Mouse (Mus musculus): Measurements from ENCODE around the gene Fut8.
A peak's percentile ranks its signal among the peaks of the same experiment; 100 is the strongest.

The Fut8 gene

DNA sequence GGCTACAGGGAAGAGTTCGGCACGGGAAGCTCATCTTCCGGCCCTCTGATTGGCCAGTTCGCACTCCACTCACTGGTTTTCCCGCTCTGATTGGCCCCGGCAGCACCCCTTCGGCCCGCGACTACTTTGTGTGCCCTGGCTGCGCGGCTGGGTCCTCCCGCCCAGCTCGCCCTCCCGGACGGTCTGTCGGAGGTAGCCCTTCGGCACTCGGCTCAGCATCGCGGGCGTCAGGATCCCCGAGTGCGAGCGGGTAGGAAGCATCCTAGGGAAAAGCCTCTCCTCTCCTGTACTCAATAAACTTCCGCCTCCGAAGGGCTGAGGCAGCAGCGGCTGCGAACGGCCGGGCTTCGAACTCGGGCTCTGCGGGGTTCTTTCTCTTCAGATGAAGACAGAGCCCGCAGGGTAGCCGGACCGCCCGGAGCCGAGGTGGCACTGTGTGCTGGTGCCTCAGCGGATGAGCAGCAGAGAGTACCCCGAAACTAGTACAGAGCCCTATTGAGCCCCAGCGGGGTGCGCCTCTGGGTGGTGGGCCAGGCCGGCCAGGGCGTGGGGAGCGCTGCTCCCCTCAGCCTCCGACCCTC, at the start of gene Fut8:
Gene Fut8 (plus strand): TSS at position 176 of the 581 bp plus-strand sequence.
- peak; percentile 100 for DNase-seq

DNA sequence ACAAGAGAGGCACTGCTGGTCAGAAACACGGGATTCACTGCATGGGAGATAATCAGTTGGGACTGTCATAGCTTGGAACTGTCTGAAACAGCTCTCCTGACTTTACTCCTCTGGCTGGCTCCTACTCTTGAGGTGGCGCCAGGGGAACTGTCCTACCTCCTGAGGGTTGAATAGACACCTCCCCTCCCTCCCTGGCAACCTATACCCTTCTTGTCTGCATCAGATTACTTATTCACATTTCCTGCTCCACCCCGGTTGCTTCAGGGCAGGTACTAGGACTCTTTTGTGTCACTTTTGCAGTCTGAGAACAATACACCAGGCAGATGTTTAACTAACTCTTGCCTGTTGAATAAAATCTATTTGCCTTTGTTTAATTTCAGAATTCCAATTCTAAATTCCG, 48.8 kb upstream of the Fut8 start:
- no peak for DNase-seq

DNA sequence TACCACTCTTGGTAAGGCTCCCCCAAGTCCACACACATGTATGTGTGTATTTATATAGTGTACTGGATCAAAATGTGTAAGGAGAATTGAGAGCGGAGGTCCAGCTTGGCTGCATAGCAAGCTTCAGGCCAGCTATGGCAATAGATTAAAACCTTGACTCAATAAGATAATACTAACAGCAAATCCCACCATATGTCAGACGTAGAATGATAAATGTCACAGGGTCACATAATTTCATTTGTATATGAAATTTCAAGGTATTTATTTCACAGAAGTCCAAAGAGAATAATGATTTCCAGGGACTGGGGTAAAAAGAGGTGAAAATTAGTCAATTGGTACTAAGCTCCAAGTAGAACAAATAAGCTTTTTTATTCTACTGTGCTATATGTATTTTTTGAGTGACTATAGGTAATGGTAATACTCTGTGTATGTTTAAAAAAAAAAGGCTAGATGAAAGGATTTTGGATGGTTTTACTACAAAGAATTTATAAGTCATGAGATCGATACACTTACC, 47.9 kb upstream of the Fut8 start:
- no peak for DNase-seq

DNA sequence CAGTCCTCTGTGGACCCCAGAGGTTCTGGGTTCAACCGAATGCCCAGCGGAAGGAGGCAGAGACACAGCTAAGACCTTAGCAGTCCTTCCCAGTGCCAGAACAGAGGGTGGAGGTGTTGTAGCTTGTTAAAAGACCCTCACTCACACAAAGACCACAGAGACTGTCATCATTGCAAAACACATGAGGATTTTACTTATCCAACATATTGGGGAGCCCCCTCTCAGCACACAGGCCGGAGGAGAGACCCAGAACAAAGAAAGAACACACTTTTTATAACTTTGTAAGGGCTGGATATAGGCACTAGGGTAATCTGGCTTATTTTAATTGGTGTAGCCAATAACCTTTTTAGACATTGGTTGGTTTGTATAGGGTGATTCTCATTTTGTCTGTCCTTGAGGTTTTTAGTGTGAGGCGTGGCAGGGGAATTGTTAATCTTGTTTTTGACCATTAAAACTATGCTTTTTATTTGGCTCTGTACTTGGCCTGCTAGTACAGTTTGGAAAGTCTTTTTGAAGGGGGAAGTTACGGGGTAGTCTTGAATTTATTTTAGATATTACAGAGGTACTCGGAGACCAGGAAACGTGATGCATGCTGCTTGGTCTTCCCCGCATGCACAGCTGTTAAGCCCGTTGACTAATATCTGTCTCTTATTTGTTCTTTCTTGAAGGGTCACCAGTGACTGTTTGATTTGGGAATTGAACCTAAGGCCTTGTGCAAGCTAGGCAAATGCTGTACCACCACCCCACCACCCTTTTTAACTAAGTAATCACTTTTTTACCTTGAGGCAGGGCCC, 46.2 kb upstream of the Fut8 start:
- DNase-seq = no peak

DNA sequence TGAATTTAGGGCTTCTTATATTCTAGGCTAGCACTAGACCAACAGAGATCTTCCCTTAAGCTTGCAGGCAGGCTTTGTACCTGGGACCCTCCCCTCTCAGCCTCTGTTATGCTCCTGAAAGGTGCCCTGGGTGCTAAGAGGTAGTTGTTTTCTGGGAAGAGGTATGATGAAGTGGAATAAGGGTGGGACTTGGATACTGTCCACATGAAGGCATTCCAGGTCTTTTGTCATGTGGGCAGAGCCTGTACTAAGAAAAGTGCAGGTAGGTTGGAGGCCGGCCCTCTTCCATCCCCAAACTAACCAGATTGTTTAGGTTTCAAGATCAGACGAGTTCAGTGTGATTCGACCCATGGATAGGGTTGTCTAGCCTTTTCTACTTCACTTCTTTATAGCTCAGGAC, 45.2 kb upstream of the Fut8 start:
- no peak for DNase-seq

DNA sequence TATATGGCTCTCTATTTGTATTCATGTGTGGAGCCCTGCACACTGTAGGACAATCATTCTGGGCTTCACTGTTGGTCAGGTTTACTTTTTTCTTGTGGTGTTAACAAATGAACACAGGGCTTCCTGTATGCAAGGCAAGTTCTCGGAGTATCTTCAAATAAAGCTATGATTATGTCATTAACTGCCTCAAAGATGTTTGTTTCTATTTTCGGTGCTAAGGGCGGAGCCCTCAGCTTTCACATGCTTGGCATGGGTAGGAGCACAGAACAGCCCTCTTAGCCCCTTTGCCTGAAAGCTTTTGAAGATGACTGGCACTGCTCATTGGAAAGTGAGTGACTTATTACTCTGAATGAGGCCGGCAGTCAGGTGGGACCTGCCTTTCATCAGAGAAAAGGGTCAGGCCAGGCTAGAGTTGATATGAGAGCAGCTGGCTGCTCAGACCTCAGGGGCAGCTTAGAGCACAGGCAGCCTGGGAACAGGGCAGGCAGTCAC, 44.7 kb upstream of the Fut8 start:
- DNase-seq = peak; percentile 93

DNA sequence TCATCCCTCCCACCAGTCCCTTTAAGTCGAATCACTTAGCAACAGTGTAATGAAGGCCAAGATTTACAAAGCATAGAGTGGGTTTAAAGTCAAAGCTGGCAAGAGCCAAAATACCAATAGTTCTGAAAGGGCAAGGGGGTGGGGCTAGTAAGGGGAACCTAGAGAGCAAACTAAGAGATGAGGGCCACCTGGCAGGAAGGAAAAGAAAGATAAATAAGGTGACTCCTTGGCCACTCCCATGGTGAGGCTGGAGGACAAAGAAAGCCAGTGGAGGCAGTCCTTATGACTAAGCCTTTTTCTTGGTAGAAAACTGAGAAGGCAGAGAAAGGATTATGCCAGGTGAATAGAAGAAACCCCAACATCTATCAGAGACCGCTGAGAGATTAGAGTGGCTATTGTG, 42.9 kb upstream of the Fut8 start:
- DNase-seq = no peak

DNA sequence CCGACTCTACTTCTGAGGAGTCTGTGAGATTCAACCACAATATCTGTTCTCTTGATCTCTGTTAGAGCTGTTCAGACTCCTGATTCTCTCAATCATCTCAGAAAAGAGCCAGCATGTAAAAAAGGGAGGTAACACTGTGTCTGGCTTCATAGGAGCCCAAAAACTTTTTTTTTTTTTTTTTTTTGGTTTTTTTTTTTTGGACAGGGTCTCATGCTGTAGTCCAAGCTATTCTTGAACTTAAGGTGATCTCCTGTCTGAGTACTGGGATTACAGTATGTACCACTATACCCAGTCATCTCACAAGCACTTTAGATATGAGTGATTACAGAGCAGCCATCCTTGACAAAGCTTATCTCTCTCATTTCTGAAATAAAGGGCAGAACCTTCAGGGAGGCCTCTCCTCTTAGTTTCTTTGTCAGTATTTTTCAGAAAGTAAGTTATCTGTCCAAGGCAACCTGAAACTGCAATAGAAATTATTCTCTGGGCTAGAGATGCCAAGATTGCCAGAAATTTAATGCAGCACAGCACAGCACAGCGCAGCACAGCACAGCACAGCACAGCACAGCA, 41.3 kb upstream of the Fut8 start:
- DNase-seq = no peak

DNA sequence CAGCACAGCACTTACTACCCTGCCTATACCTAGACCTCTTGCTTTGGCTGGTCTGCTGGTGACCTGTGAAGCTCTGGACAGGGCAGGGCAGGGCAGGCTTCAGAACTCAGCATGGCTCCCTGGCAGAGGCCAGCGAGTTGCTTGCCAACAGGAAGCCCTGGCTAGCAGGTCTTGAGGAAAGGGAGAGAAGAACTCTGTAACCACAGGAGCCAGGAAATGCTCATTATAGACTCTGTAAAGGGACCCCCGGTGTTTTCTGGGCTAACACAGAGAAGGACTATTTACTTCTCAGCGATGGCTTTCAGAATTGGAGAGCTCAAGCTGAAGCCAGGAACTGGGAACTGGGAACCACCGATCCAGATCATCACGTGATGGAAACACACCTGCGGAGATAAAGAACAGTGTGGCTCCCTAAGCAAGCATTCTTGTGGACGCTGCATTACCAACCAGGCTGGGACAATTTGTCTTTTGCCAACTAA, 40.8 kb upstream of the Fut8 start:
- DNase-seq = no peak

DNA sequence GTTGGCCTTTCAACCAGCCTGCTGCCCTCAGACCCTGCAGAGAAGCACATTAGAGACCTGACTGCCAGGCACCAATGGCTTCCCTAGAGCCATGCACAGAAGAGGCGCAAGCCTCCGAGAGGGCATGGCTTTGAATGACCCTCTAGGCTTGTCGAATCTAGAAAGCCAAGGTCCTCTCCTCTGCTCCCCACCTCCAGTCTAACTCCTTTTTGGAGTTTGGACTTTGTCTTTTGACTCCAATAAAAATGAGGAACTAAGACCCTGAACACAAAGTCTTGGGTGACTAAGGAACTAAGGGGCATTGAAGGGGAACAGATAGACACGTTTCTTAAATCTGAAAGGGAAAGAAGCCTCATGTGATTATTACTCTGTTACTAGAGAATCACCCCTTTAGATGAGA, 39.7 kb upstream of the Fut8 start:
- no peak for DNase-seq

DNA sequence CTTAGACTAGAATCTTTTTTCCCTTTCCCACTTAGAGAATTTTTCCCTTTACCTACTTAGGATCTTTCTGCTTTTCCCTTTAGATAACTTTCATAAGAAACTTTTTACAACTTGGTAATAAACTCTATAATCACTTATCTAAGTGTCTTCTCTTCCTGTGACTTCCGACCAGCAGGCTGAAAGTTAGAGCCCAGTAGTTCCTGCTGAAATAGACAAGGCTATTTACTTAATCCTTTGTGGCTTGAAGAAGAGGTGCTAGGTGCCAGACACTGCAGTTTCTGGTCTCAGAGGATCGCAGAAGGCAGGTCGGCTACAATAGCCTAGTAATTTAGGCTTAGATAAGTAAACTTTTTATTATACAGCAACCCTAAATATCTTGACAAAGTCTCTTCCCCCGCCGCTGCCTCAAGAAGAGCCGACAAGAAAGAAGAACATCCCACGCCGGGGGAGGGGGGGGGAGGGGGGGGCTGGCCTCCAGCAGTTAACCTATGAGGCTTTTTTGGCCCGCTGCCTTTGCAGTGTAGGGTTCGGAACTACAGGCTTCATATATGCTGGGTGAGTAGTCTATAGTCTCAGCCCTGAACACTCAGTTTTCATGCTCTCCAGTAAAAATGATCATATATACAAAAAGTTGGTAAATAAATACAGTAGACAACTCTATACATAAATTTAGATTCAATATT, 36.3 kb upstream of the Fut8 start:
- DNase-seq = no peak

DNA sequence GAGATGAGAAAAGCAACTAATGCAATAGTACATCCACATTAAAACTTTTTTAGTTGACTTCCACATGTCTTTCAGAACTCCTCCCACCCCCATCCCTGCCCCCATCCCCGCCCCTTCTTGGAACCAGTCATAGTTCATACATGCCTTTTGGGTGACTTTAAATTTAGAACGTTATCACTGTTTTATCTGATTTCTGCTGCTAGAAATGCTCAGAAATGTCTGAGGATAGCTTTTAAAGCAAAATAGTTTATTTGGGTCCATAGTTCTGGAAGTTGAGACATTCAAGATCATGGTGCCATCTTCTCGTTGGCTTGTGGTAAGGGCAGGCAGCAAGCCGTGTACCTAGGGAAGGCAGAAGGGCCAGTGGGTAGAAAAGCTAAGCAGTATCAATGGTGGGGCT, 34.8 kb upstream of the Fut8 start:
- DNase-seq = no peak

DNA sequence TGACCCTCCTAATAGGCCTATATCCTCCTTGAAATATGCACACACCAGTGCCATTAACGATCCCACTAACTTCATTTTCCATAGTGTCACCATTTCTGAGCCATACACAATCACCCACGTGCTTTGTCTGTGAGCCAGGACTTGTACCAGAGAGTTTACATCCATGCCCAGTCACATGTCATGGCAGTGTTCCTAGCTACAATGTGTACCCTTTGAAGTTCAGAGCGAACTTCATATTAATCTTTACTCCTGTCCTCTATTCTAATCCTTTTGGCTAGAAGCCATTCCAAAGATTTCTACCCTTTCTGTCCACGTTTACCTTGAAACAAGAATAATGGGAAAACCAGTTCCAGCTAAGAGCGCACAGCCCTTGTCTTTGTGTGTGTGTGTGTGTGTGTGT, 31.1 kb upstream of the Fut8 start:
- DNase-seq = no peak

DNA sequence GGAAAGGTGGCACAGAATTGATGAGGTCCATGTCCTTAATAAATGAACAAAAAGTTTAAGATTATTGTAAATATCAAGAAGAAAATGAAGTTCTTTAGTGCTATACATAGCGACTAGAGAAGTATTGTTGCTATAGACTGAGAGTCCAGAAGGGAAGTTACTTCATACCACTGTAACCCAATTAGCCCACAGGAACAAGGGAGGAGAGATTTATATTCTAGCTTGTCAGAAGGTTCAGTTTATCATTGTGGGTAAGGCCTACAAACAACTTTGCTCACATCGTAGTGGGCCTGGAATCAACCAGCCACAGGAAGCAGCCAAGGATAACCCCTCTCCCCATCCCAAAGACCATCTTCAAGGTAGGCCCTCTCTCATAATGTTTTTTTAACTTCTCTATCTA, 29.9 kb upstream of the Fut8 start:
- DNase-seq = no peak

DNA sequence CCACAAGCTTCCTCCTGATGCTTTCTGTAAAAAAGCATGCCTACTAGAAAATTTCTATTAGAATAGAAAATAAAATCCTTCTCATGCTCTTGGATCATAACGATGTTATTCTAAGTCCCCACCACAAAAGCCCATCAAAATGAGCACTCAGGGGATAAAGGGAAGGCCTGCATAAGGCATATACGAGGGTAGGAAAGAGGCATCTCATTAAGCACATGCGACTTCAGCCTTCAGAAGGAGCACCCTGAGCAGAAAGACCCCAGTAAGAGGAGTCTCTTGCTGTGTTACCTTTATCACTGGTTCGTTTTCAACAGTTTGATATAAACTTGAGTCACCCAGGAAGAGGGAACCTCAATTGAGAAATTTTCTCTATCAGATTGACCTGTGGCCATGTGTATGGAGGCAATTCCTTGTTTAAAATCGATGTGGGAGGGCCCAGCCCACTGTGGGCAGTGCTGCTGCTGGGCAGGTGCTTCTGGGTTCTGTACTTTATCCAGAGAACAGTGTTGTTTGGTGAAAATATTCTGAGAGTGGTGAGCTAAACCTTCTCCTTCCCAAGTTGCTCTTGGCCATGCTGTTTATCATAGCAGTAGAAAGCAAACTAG, 29.2 kb upstream of the Fut8 start:
- no peak for DNase-seq

DNA sequence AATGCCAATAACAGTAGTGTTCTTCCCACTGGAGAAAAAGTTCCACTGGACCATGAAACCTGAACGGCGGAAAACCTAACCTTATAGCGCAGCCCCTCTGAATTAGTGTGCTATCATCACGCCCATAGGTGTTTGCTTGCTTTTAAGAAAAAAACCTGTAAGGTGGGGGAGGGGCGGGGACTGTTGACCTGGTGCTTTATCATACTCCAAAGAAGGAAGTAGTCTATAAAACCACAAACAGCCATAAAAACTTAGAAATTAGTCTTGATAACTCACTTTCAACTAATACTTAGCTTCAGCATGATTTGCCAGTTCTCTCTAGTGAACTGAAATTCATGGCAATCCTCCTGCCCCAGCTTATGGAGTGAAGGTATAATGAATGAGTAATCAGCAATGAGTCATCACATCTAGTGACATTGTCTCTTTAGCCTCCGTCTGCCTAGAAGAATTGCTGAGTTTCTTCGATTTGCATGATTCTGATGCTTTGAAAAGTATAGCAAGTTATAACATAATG, 26.2 kb upstream of the Fut8 start:
- no peak for DNase-seq

DNA sequence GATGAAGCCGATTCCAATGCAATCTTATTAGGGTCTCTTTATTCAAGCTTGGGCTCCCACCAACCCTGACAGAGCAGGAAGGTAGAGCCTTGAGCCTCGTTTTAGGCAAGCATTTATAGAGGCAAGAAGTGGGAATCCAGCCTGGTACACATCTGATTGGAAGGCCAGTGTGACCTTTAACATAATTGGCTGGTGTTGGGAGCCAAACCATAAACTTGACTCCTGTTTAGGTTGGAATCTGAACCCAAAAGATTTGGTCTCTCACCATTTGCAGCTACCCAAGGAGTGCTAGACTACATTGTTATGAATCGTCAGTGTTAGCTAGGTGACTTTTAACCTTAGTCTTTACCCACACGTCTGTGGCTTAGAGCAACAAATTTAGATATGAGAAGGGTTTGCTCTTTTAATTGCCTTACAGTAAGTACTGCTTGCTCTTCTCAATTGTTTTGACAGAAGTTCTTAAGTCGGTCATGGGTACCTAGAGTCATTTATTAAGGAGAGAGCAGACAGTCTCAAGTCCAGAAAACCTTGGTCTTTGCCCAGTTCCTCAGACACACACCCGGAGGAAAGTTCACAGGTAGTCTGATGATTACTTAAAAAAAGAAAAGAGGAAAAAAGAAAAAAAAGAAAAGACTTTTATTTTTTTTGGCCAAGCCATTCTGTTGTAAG, 23.9 kb upstream of the Fut8 start:
- no peak for DNase-seq

DNA sequence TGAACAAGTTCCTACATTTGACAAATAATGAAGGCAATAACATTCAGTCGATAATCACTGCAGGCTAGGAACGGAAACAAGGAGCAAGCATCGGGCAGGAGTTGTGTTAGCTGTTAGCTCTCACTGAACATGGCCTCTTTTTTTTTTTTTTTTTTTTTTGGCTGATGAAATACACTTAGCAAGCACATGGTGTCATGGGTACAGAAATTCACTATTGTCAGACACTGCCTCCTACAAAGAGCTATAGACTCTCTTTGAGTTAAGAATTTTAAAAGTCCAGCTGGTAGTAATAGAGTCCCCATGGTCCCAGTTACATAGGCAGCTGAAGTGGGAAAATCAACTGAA, 23.4 kb upstream of the Fut8 start:
- DNase-seq = no peak

DNA sequence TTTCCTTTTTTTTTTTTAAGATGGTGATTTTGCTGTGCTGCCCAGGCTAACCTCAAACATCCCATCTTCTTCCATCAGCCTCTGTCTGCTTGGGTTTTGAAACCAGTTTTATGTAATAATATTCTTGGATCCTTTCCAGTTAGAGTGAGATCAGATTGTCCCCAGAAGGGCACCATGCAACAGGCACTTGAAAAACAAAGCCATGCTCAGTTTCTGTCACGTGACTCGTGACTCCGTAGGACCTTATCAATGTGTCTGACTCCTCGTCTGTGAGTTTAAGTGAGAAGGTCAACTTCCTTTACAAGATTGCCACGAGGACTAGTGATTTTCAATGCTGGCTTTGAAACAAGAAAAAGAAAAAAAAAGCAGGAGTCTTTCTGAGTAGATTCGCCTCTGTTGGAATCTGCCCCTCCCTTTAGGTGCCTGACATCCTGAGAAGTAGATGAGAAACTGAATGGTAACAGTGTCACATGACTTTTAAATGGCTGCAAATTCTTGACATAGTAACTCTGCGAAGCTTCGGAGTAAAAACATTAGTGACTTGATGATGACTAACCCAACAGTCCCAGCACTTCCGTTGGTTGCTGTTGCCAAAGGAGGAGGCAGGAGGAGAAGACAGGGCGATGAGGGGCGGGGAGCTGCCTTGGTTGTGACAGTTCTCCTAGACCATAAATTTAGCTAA, 21.3 kb upstream of the Fut8 start:
- peak; percentile 89 for DNase-seq

DNA sequence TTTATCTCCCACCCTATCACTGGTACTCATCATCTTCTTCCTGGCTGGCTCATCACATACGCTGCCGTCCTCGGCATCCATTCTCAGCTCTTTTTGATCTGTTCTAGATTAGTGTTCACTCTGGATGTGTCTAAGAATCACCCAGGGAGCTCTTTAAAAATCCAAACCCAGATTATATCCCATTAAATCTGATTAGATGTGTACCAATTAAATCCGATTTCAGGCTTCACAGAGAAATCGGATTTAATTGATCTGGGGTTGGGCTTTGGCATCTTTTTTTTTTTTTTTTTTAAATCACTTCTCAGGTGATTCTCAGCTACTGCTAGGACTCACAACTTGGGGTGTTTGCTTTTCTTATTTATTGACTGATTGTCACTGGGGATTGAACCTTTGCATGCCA, 17.3 kb upstream of the Fut8 start:
- DNase-seq = no peak

DNA sequence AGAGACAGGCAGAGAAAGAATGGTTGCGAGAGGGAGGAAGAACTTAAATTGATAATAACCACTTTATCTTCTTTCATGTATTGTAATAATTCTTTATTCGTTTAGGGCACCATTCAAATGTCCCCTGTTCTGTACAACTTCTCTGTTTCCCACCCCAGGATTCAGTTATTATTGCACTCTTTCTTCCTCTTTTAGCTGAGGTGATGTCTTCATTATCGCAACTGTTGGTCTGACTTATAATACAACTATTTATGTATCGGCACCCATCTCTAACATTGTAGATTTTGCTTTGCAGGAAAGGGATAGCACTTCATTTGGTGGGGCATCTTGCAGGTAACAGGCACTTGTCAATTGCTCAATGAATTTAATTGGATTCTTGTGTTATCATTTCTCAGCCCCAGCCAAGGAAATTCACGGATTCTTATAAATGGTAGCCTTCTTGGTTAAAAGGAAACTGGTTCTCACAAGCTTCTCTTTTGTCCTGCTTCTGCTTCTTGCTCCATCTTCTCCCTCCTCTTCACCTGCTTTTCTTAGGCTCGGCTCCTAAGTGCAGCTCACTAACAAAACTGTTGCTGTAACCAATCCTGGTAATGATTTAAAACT, 15.6 kb upstream of the Fut8 start:
- no peak for DNase-seq
